Mouse (Mus musculus) MEL (cell line): ENCODE results near the gene Fer. TPM values are rescaled to one million over a fixed set of nuclear protein-coding genes. Genes with fewer than 3 reads are reported as not detected.

ENCODE experiments used
- DNase-seq: peaks from one replicate; pipeline ENCODE4 v3.0.0; 2011; ENCODE audit warnings: low read depth, low spot score
- H3K27ac ChIP-seq: 2 replicates; pipeline ENCODE4 v1.5.1; 2012; ENCODE audit warnings: low read depth, mild to moderate bottlenecking, control low read depth, low read length, moderate library complexity; ENCODE audit not compliant: control insufficient read depth
- H3K27me3 ChIP-seq, 2 experiments: fragments of 150-350 bp in 1 of 2; sonication (generic) in 1 of 2; 2 replicates each; pipeline ENCODE4 v1.6.1; 2012; ENCODE audit warnings: low read length in 2 of 2, mild to moderate bottlenecking in 2 of 2, improper control_type of control experiment in 1 of 2, moderate library complexity in 1 of 2; ENCODE audit not compliant: insufficient read depth in 2 of 2, control insufficient read depth in 1 of 2
- H3K36me3 ChIP-seq, 2 experiments: 2 replicates each; pipeline ENCODE4 v1.6.1; 2012 to 2014; ENCODE audit warnings: low read length in 2 of 2, improper control_type of control experiment in 1 of 2, inconsistent platforms in 1 of 2, mild to moderate bottlenecking in 1 of 2; ENCODE audit not compliant: insufficient read depth in 2 of 2, control insufficient read depth in 1 of 2
- H3K4me1 ChIP-seq, 2 experiments: fragments of 150-350 bp in 1 of 2; sonication (generic) in 1 of 2; 2 replicates each; pipeline ENCODE4 v1.6.1; 2012; ENCODE audit warnings: low read length in 2 of 2, improper control_type of control experiment in 1 of 2, mild to moderate bottlenecking in 1 of 2; ENCODE audit not compliant: insufficient read depth in 2 of 2, control insufficient read depth in 1 of 2
- H3K4me3 ChIP-seq, 2 experiments: fragments of 150-350 bp in 1 of 2; sonication (generic) in 1 of 2; 2 replicates each; pipeline ENCODE4 v1.5.1; 2012; ENCODE audit warnings: low read depth in 2 of 2, low read length in 2 of 2, mild to moderate bottlenecking in 2 of 2, moderate library complexity in 2 of 2, control low read depth in 1 of 2, improper control_type of control experiment in 1 of 2; ENCODE audit not compliant: control insufficient read depth in 1 of 2, insufficient read depth in 1 of 2
- H3K79me2 ChIP-seq: 2 replicates; pipeline ENCODE4 v1.6.1; 2012; ENCODE audit warnings: mild to moderate bottlenecking, low read length, moderate library complexity; ENCODE audit not compliant: control insufficient read depth, poor library complexity, insufficient read depth
- H3K9ac ChIP-seq: 2 replicates; pipeline ENCODE4 v1.6.1; 2012; ENCODE audit warnings: low read depth, mild to moderate bottlenecking, control low read depth, low read length, moderate library complexity; ENCODE audit not compliant: control insufficient read depth, poor library complexity, severe bottlenecking
- H3K9me3 ChIP-seq: fragments of 150-350 bp; sonication (generic); replicated peaks from 2 replicates; pipeline ENCODE4 v1.6.1; 2012; ENCODE audit warnings: mild to moderate bottlenecking, low read length, improper control_type of control experiment, moderate library complexity; ENCODE audit not compliant: insufficient read depth
- BHLHE40 ChIP-seq: IDR thresholded peaks from 2 replicates; pipeline ENCODE4 v1.6.1; 2012; ENCODE audit warnings: low read depth, mild to moderate bottlenecking, inconsistent platforms, low read length, improper control_type of control experiment, borderline replicate concordance
- CHD1 ChIP-seq: IDR thresholded peaks from 2 replicates; pipeline ENCODE4 v1.6.1; 2012; ENCODE audit warnings: low read depth, mild to moderate bottlenecking, inconsistent platforms, low read length, improper control_type of control experiment
- CHD2 ChIP-seq: IDR thresholded peaks from 2 replicates; pipeline ENCODE4 v1.6.1; 2011; ENCODE audit warnings: low read length, improper control_type of control experiment
- CTCF ChIP-seq, 3 experiments: IDR thresholded peaks in 2 of 3; conservative IDR thresholded peaks in 1 of 3; 2 replicates each; pipeline ENCODE4 v1.5.1; 2011 to 2012; ENCODE audit warnings: low read length in 3 of 3, low read depth in 2 of 3, mild to moderate bottlenecking in 2 of 3, improper control_type of control experiment in 1 of 3, inconsistent platforms in 1 of 3, mixed read lengths in 1 of 3, moderate library complexity in 1 of 3; ENCODE audit not compliant: control insufficient read depth in 1 of 3, insufficient read depth in 1 of 3, poor library complexity in 1 of 3, severe bottlenecking in 1 of 3
- EP300 ChIP-seq, 2 experiments: IDR thresholded peaks; 2 replicates each; pipeline ENCODE4 v1.6.1; 2011; ENCODE audit warnings: improper control_type of control experiment in 2 of 2, low read length in 2 of 2, low read depth in 1 of 2, mild to moderate bottlenecking in 1 of 2
- ETS1 ChIP-seq: IDR thresholded peaks from 2 replicates; pipeline ENCODE4 v1.6.1; 2012; ENCODE audit warnings: low read depth, mild to moderate bottlenecking, inconsistent platforms, low read length, improper control_type of control experiment, moderate library complexity
- GABPA ChIP-seq: IDR thresholded peaks from 2 replicates; pipeline ENCODE4 v1.6.1; 2012; ENCODE audit warnings: low read depth, mild to moderate bottlenecking, inconsistent platforms, low read length, improper control_type of control experiment, moderate library complexity
- GATA1 ChIP-seq: IDR thresholded peaks from 2 replicates; pipeline ENCODE4 v1.6.1; 2011; ENCODE audit warnings: low read depth, low read length, improper control_type of control experiment
- HCFC1 ChIP-seq: IDR thresholded peaks from 2 replicates; pipeline ENCODE4 v1.6.1; 2012; ENCODE audit warnings: low read depth, mild to moderate bottlenecking, inconsistent platforms, low read length, improper control_type of control experiment, moderate library complexity
- JUND ChIP-seq: IDR thresholded peaks from 2 replicates; pipeline ENCODE4 v1.6.1; 2011; ENCODE audit warnings: low read depth, mild to moderate bottlenecking, improper control_type of control experiment, low read length
- KAT2A ChIP-seq: conservative IDR thresholded peaks from 2 replicates; pipeline ENCODE4 v1.6.1; 2012; ENCODE audit warnings: low read depth, low read length, improper control_type of control experiment, inconsistent platforms
- MAFK ChIP-seq: IDR thresholded peaks from 2 replicates; pipeline ENCODE4 v1.6.1; 2011; ENCODE audit warnings: low read depth, mild to moderate bottlenecking, low read length, improper control_type of control experiment, borderline replicate concordance
- MAX ChIP-seq: IDR thresholded peaks from 2 replicates; pipeline ENCODE4 v1.6.1; 2011; ENCODE audit warnings: low read length, improper control_type of control experiment
- MAZ ChIP-seq: IDR thresholded peaks from 2 replicates; pipeline ENCODE4 v1.6.1; 2012; ENCODE audit warnings: low read depth, mild to moderate bottlenecking, inconsistent platforms, low read length, improper control_type of control experiment
- MEF2A ChIP-seq: IDR thresholded peaks from 2 replicates; pipeline ENCODE4 v1.6.1; 2014; ENCODE audit warnings: low read depth, mild to moderate bottlenecking, inconsistent platforms, low read length, improper control_type of control experiment; ENCODE audit not compliant: poor library complexity, insufficient replicate concordance, severe bottlenecking; ENCODE audit errors: extremely low read depth
- MXI1 ChIP-seq: IDR thresholded peaks from 2 replicates; pipeline ENCODE4 v1.6.1; 2011; ENCODE audit warnings: mild to moderate bottlenecking, low read depth, low read length, improper control_type of control experiment
- MYB ChIP-seq: IDR thresholded peaks from 2 replicates; pipeline ENCODE4 v1.6.1; 2011; ENCODE audit warnings: mild to moderate bottlenecking, low read depth, low read length, improper control_type of control experiment
- MYC ChIP-seq: IDR thresholded peaks from 2 replicates; pipeline ENCODE4 v1.6.1; 2011; ENCODE audit warnings: low read depth, mild to moderate bottlenecking, low read length, improper control_type of control experiment, moderate library complexity
- NELFE ChIP-seq: IDR thresholded peaks from 2 replicates; pipeline ENCODE4 v1.6.1; 2011; ENCODE audit warnings: low read depth, low read length, improper control_type of control experiment
- NRF1 ChIP-seq: IDR thresholded peaks from 2 replicates; pipeline ENCODE4 v1.6.1; 2014; ENCODE audit warnings: low read depth, mild to moderate bottlenecking, inconsistent platforms, low read length, improper control_type of control experiment, moderate library complexity; ENCODE audit not compliant: poor library complexity, insufficient read depth, severe bottlenecking
- POLR2AphosphoS2 ChIP-seq: IDR thresholded peaks from 2 replicates; pipeline ENCODE4 v1.6.1; 2011; ENCODE audit warnings: low read length, improper control_type of control experiment
- POLR2AphosphoS5 ChIP-seq: IDR thresholded peaks from 2 replicates; pipeline ENCODE4 v1.6.1; 2012; ENCODE audit warnings: low read depth, borderline replicate concordance, mild to moderate bottlenecking, inconsistent platforms, low read length, moderate library complexity, mixed read lengths
- RAD21 ChIP-seq: IDR thresholded peaks from 2 replicates; pipeline ENCODE4 v1.6.1; 2011; ENCODE audit warnings: mild to moderate bottlenecking, low read depth, low read length, improper control_type of control experiment
- RCOR1 ChIP-seq: IDR thresholded peaks from 2 replicates; pipeline ENCODE4 v1.6.1; 2012; ENCODE audit warnings: low read depth, mild to moderate bottlenecking, inconsistent platforms, low read length, improper control_type of control experiment
- SIN3A ChIP-seq: IDR thresholded peaks from 2 replicates; pipeline ENCODE4 v1.6.1; 2012; ENCODE audit warnings: low read length, improper control_type of control experiment, inconsistent platforms
- SMC3 ChIP-seq: IDR thresholded peaks from 2 replicates; pipeline ENCODE4 v1.6.1; 2011; ENCODE audit warnings: low read depth, low read length, improper control_type of control experiment
- TAL1 ChIP-seq: IDR thresholded peaks from 2 replicates; pipeline ENCODE4 v1.6.1; 2012; ENCODE audit warnings: mild to moderate bottlenecking, inconsistent platforms, low read length, moderate library complexity, mixed read lengths
- TBP ChIP-seq: IDR thresholded peaks from 2 replicates; pipeline ENCODE4 v1.8.0; 2011; ENCODE audit warnings: low read depth, low read length, improper control_type of control experiment
- TCF12 ChIP-seq: IDR thresholded peaks from 2 replicates; pipeline ENCODE4 v1.6.1; 2014; ENCODE audit warnings: low read depth, mild to moderate bottlenecking, inconsistent platforms, low read length, improper control_type of control experiment, moderate library complexity
- UBTF ChIP-seq: IDR thresholded peaks from 2 replicates; pipeline ENCODE4 v1.6.1; 2012; ENCODE audit warnings: low read depth, mild to moderate bottlenecking, inconsistent platforms, low read length, improper control_type of control experiment, moderate library complexity, borderline replicate concordance; ENCODE audit not compliant: insufficient read depth
- USF1 ChIP-seq: IDR thresholded peaks from 2 replicates; pipeline ENCODE4 v1.6.1; 2014; ENCODE audit warnings: low read depth, mild to moderate bottlenecking, inconsistent platforms, low read length, improper control_type of control experiment, moderate library complexity
- USF2 ChIP-seq, 2 experiments: IDR thresholded peaks; 2 replicates each; pipeline ENCODE4 v1.6.1; 2011 to 2012; ENCODE audit warnings: improper control_type of control experiment in 2 of 2, low read length in 2 of 2, borderline replicate concordance in 1 of 2, inconsistent platforms in 1 of 2, low read depth in 1 of 2, mild to moderate bottlenecking in 1 of 2; ENCODE audit not compliant: insufficient read depth in 1 of 2
- ZC3H11A ChIP-seq: IDR thresholded peaks from 2 replicates; pipeline ENCODE4 v1.6.1; 2012; ENCODE audit warnings: low read depth, mild to moderate bottlenecking, inconsistent platforms, low read length, improper control_type of control experiment
- ZKSCAN1 ChIP-seq: IDR thresholded peaks from 2 replicates; pipeline ENCODE4 v1.6.1; 2012; ENCODE audit warnings: low read depth, mild to moderate bottlenecking, inconsistent platforms, low read length, improper control_type of control experiment, moderate library complexity
- ZNF384 ChIP-seq: IDR thresholded peaks from 2 replicates; pipeline ENCODE4 v1.6.1; 2012; ENCODE audit warnings: low read depth, mild to moderate bottlenecking, inconsistent platforms, low read length, improper control_type of control experiment
- polyA plus RNA-seq, 2 experiments: library from polyadenylated mRNA; stranded (reverse) in 1 of 2; unstranded in 1 of 2; fragments of >175 nt in 1 of 2; fragments of >200 nt in 1 of 2; gene quantifications; 2 replicates each; pipeline versions ENCODE4 v1.2.1 to v1.2.4; 2012; ENCODE audit warnings: low replicate concordance in 2 of 2, low read depth in 1 of 2; ENCODE audit not compliant: insufficient read length in 2 of 2, insufficient read depth in 1 of 2, missing spikeins in 1 of 2
- total RNA-seq: library from RNA; depleted of rRNA; stranded (reverse); fragments of 300-350 nt; gene quantifications from 2 replicates; pipeline ENCODE4 v1.2.3, GENCODE M21; 2012

The Fer gene
- total and polyA plus RNA-seq, 3 experiments: 8.5 to 11.2 TPM; not detected in 1

DNA sequence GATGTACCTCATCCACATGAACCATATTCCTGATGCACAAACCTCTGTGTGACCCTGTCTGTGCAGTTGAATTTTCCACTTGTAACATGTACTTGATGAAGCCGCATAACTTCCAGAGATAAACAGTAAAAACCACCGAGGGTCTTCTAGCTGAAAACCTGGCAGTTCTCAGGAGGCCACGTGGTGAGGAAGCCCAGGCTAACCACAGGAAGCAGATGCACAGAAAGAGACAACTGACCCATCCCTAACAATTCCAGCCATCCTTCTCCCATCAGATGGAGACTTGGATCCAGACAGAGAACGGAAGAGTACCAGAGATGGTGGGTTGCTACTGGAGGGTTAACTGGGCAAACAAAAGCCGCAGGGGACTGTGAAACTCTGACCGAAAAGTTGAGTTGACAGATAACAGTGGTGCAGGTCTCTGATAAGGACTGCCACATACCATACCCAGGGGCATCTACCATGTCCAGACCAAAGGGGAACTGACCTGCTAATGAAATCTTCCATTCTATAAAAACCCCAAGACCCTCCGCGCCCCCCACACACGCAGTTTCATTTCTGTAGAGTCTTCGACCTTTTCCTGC lies 44.3 kb upstream of the Fer start:
- Histone ChIP-seq H3K27me3 (no peaks in the 10 kb centered on the region), H3K9me3 (no peaks in the 10 kb centered on the region), H3K79me2 (no peaks in the 10 kb centered on the region), H3K27ac (no peak overlapping the region), H3K4me1 (peaks cover 4 to 18% of the 10 kb centered on the region in 2 experiments), H3K9ac (no peak overlapping the region), H3K4me3 (peak overlapping the region; percentile 20 to 42; a peak in 3 of 4 replicates), H3K36me3 (peaks cover 0 to 17% of the 10 kb centered on the region in 2 experiments; a peak in 2 of 4 replicates)
- TF ChIP-seq POLR2AphosphoS5 (no peak), POLR2AphosphoS2 (no peak), CTCF (IDR thresholded peaks at IDR 0.05 in 2 of 3, conservative IDR thresholded peaks at IDR 0.05 in 1 of 3; ENCODE audit: control insufficient read depth in 1 of 3, insufficient read depth in 1 of 3, low read depth in 2 of 3, low read length in 3 of 3, poor library complexity in 1 of 3, severe bottlenecking in 1 of 3) (no peak), ETS1 (no peak), MXI1 (no peak), NELFE (no peak), KAT2A (no peak), ZKSCAN1 (no peak), USF1 (peak; percentile 75), MAFK (no peak), ZC3H11A (no peak), TBP (no peak), TCF12 (peak; percentile 56; the same call in 1 of the 2 replicates), ZNF384 (no peak), TAL1 (peak; percentile 47), SIN3A (no peak), EP300 (IDR thresholded peaks at IDR 0.05; ENCODE audit: low read depth in 1 of 2, low read length in 2 of 2) (peak in 1 of 2 experiments; percentile 57; a peak in 3 of 4 replicates), CHD1 (no peak), USF2 (IDR thresholded peaks at IDR 0.05; ENCODE audit: borderline replicate concordance in 1 of 2, insufficient read depth in 1 of 2, low read depth in 1 of 2, low read length in 2 of 2) (0 out of 4 replicates have a peak, but pooled peaks of 1 of the 2 experiments have one; percentile 17), UBTF (no peak), NRF1 (no peak), CHD2 (no peak), GABPA (no peak), MEF2A (no peak), BHLHE40 (no peak), RAD21 (no peak), MAX (peak; percentile 70), MYB (no peak), RCOR1 (peak; percentile 6; the same call in 1 of the 2 replicates), MAZ (no peak), HCFC1 (no peak), JUND (no peak), MYC (0 out of 2 replicates have a peak, but pooled peaks have one; percentile 50), SMC3 (no peak), GATA1 (peak; percentile 79)
- DNase-seq: peak; percentile 44
